Comparison of ENCODE assay signal across 16 mouse cellular contexts in genomic region chr9:44170691-44171151, GRCm38 (mm10). TPM values are rescaled to one million over a fixed set of nuclear protein-coding genes. Genes with fewer than 3 reads are reported as not detected.
DNase-seq lines count a peak whose midpoint lies in the region; ATAC-seq lines count a peak whose summit lies in the region.
"Had no signal": no experiment of that assay in that cellular context is flagged by ENCODE, and none has a peak within 500 bp of the region (broad histone marks: within the 10 kb centered on the region; RNA-seq: fewer than 3 reads in every experiment).

No protein-coding gene starts in this region.

- WGBS in heart, embryonic 10.5 days: 29% methylated on average over 3 of the region's 3 CpGs
- 91% methylated on average over 3 of the region's 3 CpGs for WGBS in hindbrain, embryonic 10.5 days

- H3K36me3 ChIP-seq in heart, embryonic 10.5 days: peaks cover 49% of the 10 kb centered on the region
- peaks cover 68% of the 10 kb centered on the region for H3K36me3 ChIP-seq in hindbrain, embryonic 10.5 days

- H3K27ac ChIP-seq in heart, embryonic 10.5 days: peak overlapping the region; percentile 79
- no peak overlapping the region for H3K27ac ChIP-seq in hindbrain, embryonic 10.5 days
- H3K27ac ChIP-seq: forebrain, embryonic 15.5 days had no signal

- no peak for ATAC-seq in erythroblast, adult 5-6 weeks (replicated peaks; ENCODE audit: low FRiP score, poor library complexity, severe bottlenecking)
- ATAC-seq: forebrain, embryonic 15.5 days; inflammation-experienced regulatory T-cells, adult 6 months had no signal

- peaks cover 37% of the 10 kb centered on the region for H3K4me1 ChIP-seq in heart, embryonic 10.5 days
- H3K4me1 ChIP-seq in hindbrain, embryonic 10.5 days (replicated peaks): no peaks in the 10 kb centered on the region
- H3K4me1 ChIP-seq: forebrain, embryonic 15.5 days had no signal

- no peaks in the 10 kb centered on the region for H3K27me3 ChIP-seq in heart, embryonic 10.5 days (ENCODE audit: insufficient read depth, poor library complexity, severe bottlenecking)
- no peaks in the 10 kb centered on the region for H3K27me3 ChIP-seq in hindbrain, embryonic 10.5 days (ENCODE audit: insufficient read depth, poor library complexity, severe bottlenecking)
- H3K27me3 ChIP-seq: CH12.LX; forebrain, embryonic 15.5 days had no signal

- H3K4me3 ChIP-seq in heart, embryonic 10.5 days: peak overlapping the region; percentile 31
- H3K4me3 ChIP-seq in hindbrain, embryonic 10.5 days: no peak overlapping the region
- H3K4me3 ChIP-seq: forebrain, embryonic 15.5 days had no signal

- peak; percentile 71 for DNase-seq in adrenal gland, postnatal 10 days
- peak; percentile 40 for DNase-seq in fibroblast of lung, adult 2 months (ENCODE audit: low read depth)
- peak; percentile 78 for DNase-seq in heart, embryonic 10.5 days (ENCODE audit: low spot score)
- peak; percentile 23 for DNase-seq in heart, postnatal 4 days
- DNase-seq in lung, postnatal 25 days (ENCODE audit: low spot score): no peak
- DNase-seq in hindbrain, embryonic 10.5 days (ENCODE audit: low spot score): no peak
- DNase-seq: cerebellum, adult 2 months had no signal

- no peaks in the 10 kb centered on the region for H3K9me3 ChIP-seq in heart, embryonic 10.5 days
- H3K9me3 ChIP-seq in hindbrain, embryonic 10.5 days: no peaks in the 10 kb centered on the region
- H3K9me3 ChIP-seq: forebrain, embryonic 15.5 days had no signal

RNA-seq across cellular contexts. Expression of gene Mcam, which starts 36.5 kb away (rescaled TPM):
- 100 to 1,000 TPM in 1 of 2 experiments, 10 to 100 TPM in 1; 85.0 to 114 TPM for total RNA-seq in adrenal gland, postnatal 10 days (2021)
- polyA plus RNA-seq in heart, embryonic 10.5 days (2016; fragmentation: Nextera tagmentation; extraction: Ambion mirVana): 34.6 and 67.0 TPM in 2 replicates
- 100 to 1,000 TPM; 204 to 213 TPM for total RNA-seq in heart, postnatal 4 days (2021)
- 10.8 and 11.2 TPM in 2 replicates for polyA plus RNA-seq in hindbrain, embryonic 10.5 days (2016; fragmentation: Nextera tagmentation; extraction: Ambion mirVana)
- 0.77 TPM in 1 of 2 replicates, not detected in the other for total RNA-seq in erythroblast, adult 5-6 weeks (2015; ENCODE audit: low replicate concordance)
- 0.60 TPM in 1 of 2 replicates, not detected in the other for total RNA-seq in erythroblast, adult 5-6 weeks (2017; ENCODE audit: low replicate concordance)

RNA-seq across cellular contexts. Expression of gene Rnf26, which starts 57.4 kb away (rescaled TPM):
- total RNA-seq in adrenal gland, postnatal 10 days (2021): 10 to 100 TPM; 29.3 to 35.5 TPM
- polyA plus RNA-seq in heart, embryonic 10.5 days (2016; fragmentation: Nextera tagmentation; extraction: Ambion mirVana): 53.6 and 55.8 TPM in 2 replicates
- total RNA-seq in heart, postnatal 4 days (2021): 10 to 100 TPM; 22.3 to 24.7 TPM
- polyA plus RNA-seq in hindbrain, embryonic 10.5 days (2016; fragmentation: Nextera tagmentation; extraction: Ambion mirVana): 75.6 and 76.9 TPM in 2 replicates
- 11.1 and 23.6 TPM in 2 replicates for total RNA-seq in erythroblast, adult 5-6 weeks (2015; ENCODE audit: low replicate concordance)
- 13.5 and 15.6 TPM in 2 replicates for total RNA-seq in erythroblast, adult 5-6 weeks (2017; ENCODE audit: low replicate concordance)

RNA-seq across cellular contexts. Expression of gene Gm49380, which starts 57.4 kb away (rescaled TPM):
- total RNA-seq in adrenal gland, postnatal 10 days (2021): under 1 TPM in 1 of 2 experiments, not detected in 1; 0.51 TPM
- polyA plus RNA-seq in heart, embryonic 10.5 days (2016; fragmentation: Nextera tagmentation; extraction: Ambion mirVana): 0.07 and 0.18 TPM in 2 replicates
- not detected for total RNA-seq in heart, postnatal 4 days (2021)
- polyA plus RNA-seq in hindbrain, embryonic 10.5 days (2016; fragmentation: Nextera tagmentation; extraction: Ambion mirVana): 0.22 and 0.75 TPM in 2 replicates
- not detected in 2 replicates for total RNA-seq in erythroblast, adult 5-6 weeks (2015; ENCODE audit: low replicate concordance)
- total RNA-seq in erythroblast, adult 5-6 weeks (2017; ENCODE audit: low replicate concordance): not detected in 2 replicates
- total RNA-seq: CH12.LX; granulocyte monocyte progenitor cell, adult 5-6 weeks; megakaryocyte progenitor cell, adult 5-6 weeks; monocyte, adult 5-6 weeks had no signal
- polyA plus RNA-seq: inflammation-experienced regulatory T-cells, adult 6 months; limb, embryonic 11.5 days; liver, embryonic 16.5 days had no signal

Comparison
In these comparisons a context has a peak if more than half of its experiments do, and no peak if none do; other contexts are left out.
1. DNase-seq: peak in adrenal gland, postnatal 10 days (single experiment), fibroblast of lung, adult 2 months (single experiment), heart, embryonic 10.5 days (single experiment) and heart, postnatal 4 days (single experiment); none in lung, postnatal 25 days (single experiment) and hindbrain, embryonic 10.5 days (single experiment).
2. RNA of gene Mcam, which starts 36.5 kb away (total RNA-seq): 204 to 213 TPM in heart, postnatal 4 days and 85.0 to 114 TPM in adrenal gland, postnatal 10 days; 0.60 to 0.77 TPM in erythroblast, adult 5-6 weeks; every median in the first group is over 10 times any median in the second.